ENCODE assay signal across 17 mouse cellular contexts in genomic region chr12:116145686-116146085, GRCm38 (mm10).
A peak's percentile ranks its signal among the peaks of the same experiment; 100 is the strongest.
DNase-seq lines count a peak whose midpoint lies in the region; ATAC-seq and TF ChIP-seq lines count a peak whose summit lies in the region.
"Had no signal": no experiment of that assay in that cellular context is flagged by ENCODE, and none has a peak within 500 bp of the region (broad histone marks: within the 10 kb centered on the region; RNA-seq: fewer than 3 reads in every experiment).

No protein-coding gene starts in this region.

- no peaks in the 10 kb centered on the region for H3K27me3 ChIP-seq in neural tube, embryonic 14.5 days (ENCODE audit: control insufficient read depth, insufficient read depth, low read length)
- H3K27me3 ChIP-seq in MEL (ENCODE audit: control insufficient read depth in 1 of 2, insufficient read depth in 2 of 2, low read length in 2 of 2), result 0 out of 4 replicates have a peak, but pooled peaks cover 0 to 2% of the 10 kb centered on the region in 2 experiments
- H3K27me3 ChIP-seq: liver, embryonic 15.5 days; midbrain, embryonic 13.5 days had no signal

- H3K36me3 ChIP-seq in neural tube, embryonic 14.5 days (ENCODE audit: control insufficient read depth, insufficient read depth, low read length), result no peaks in the 10 kb centered on the region
- H3K36me3 ChIP-seq in MEL (ENCODE audit: control insufficient read depth in 1 of 2, insufficient read depth in 2 of 2, low read length in 2 of 2) (0 out of 4 replicates have a peak, but pooled peaks cover 0 to 2% of the 10 kb centered on the region in 2 experiments), macrophage (ENCODE audit: inconsistent target) (no peaks in the 10 kb centered on the region)
- H3K36me3 ChIP-seq: limb, embryonic 10.5 days; liver, embryonic 15.5 days; midbrain, embryonic 13.5 days had no signal

- no peak overlapping the region for H3K4me2 ChIP-seq in neural tube, embryonic 14.5 days (ENCODE audit: low read depth, low read length)
- H3K4me2 ChIP-seq: hindbrain, embryonic 14.5 days; liver, embryonic 15.5 days; midbrain, embryonic 13.5 days had no signal

- H3K79me2 ChIP-seq in MEL (ENCODE audit: control insufficient read depth, insufficient read depth, low read length, poor library complexity), result no peaks in the 10 kb centered on the region
- H3K79me2 ChIP-seq in macrophage (ENCODE audit: inconsistent target), result no peaks in the 10 kb centered on the region

- ATAC-seq in neural tube, embryonic 14.5 days (ENCODE audit: low read depth), result peak; percentile 23; the same call in 1 of the 2 replicates
- peak; percentile 42 for ATAC-seq in CD4-positive, CD25-positive, alpha-beta regulatory T cell, adult 4 months
- ATAC-seq: intestine, embryonic 16.5 days; Patski had no signal

- no peak overlapping the region for H3K27ac ChIP-seq in neural tube, embryonic 14.5 days (ENCODE audit: low read depth, low read length)
- H3K27ac ChIP-seq in MEL (ENCODE audit: control insufficient read depth, low read depth, low read length), result no peak overlapping the region
- peak overlapping the region; percentile 21; the same call in 1 of the 2 replicates for H3K27ac ChIP-seq in macrophage
- no peak overlapping the region for H3K27ac ChIP-seq in layer of hippocampus, adult 2 months
- H3K27ac ChIP-seq: hindbrain, embryonic 14.5 days; kidney, postnatal 0 days; limb, embryonic 10.5 days; liver, embryonic 15.5 days; midbrain, embryonic 13.5 days had no signal

- TF ChIP-seq EP300 in MEL (IDR thresholded peaks at IDR 0.05; ENCODE audit: low read depth in 1 of 2, low read length in 2 of 2), result no peak

- no peak overlapping the region for H3K4me3 ChIP-seq in neural tube, embryonic 14.5 days (ENCODE audit: low read depth, low read length)
- H3K4me3 ChIP-seq in MEL (ENCODE audit: control insufficient read depth in 1 of 2, insufficient read depth in 1 of 2, low read depth in 2 of 2, low read length in 2 of 2) (no peak overlapping the region), macrophage (ENCODE audit: inconsistent target) (no peak overlapping the region)
- no peak overlapping the region for H3K4me3 ChIP-seq in layer of hippocampus, adult 2 months
- H3K4me3 ChIP-seq: limb, embryonic 10.5 days; liver, embryonic 15.5 days; midbrain, embryonic 13.5 days had no signal

- TF ChIP-seq RAD21 in MEL (IDR thresholded peaks at IDR 0.05; ENCODE audit: low read depth, low read length), result no peak

- H3K9me3 ChIP-seq in neural tube, embryonic 14.5 days (ENCODE audit: control insufficient read depth, low read length), result no peaks in the 10 kb centered on the region
- no peaks in the 10 kb centered on the region for H3K9me3 ChIP-seq in MEL (replicated peaks; ENCODE audit: insufficient read depth, low read length)
- H3K9me3 ChIP-seq: limb, embryonic 10.5 days; liver, embryonic 15.5 days; midbrain, embryonic 13.5 days had no signal

- DNase-seq in neural tube, embryonic 10.5 days (ENCODE audit: extremely low spot score, low spot score), result no peak
- DNase-seq in MEL (ENCODE audit: low read depth, low spot score) (no peak), MN1 (ENCODE audit: low spot score) (no peak)
- no peak for DNase-seq in layer of hippocampus, adult 2 months (ENCODE audit: low spot score in 2 of 2)
- DNase-seq: cerebellum, postnatal 14 days; gastrocnemius, postnatal 14 days; lung, postnatal 14 days had no signal

- no peak for TF ChIP-seq POLR2A in MEL (IDR thresholded peaks at IDR 0.05; ENCODE audit: control insufficient read depth in 1 of 2, insufficient read depth in 1 of 2, low read depth in 1 of 2, low read length in 2 of 2, poor library complexity in 1 of 2)

- no peak for TF ChIP-seq CTCF in MEL (IDR thresholded peaks at IDR 0.05 in 2 of 3, conservative IDR thresholded peaks at IDR 0.05 in 1 of 3; ENCODE audit: control insufficient read depth in 1 of 3, insufficient read depth in 1 of 3, low read depth in 2 of 3, low read length in 3 of 3, poor library complexity in 1 of 3, severe bottlenecking in 1 of 3)
- no peak for TF ChIP-seq CTCF in layer of hippocampus, adult 2 months (conservative IDR thresholded peaks at IDR 0.05)

- H3K9ac ChIP-seq in neural tube, embryonic 14.5 days (replicated peaks; ENCODE audit: low read depth, low read length), result no peak overlapping the region
- H3K9ac ChIP-seq in MEL (ENCODE audit: control insufficient read depth, low read depth, low read length, poor library complexity, severe bottlenecking), result no peak overlapping the region
- H3K9ac ChIP-seq: hindbrain, embryonic 14.5 days; liver, embryonic 15.5 days; midbrain, embryonic 13.5 days had no signal

- 88% methylated on average over 1 of the region's 1 CpGs for WGBS in neural tube, embryonic 14.5 days
- 78% methylated on average over 1 of the region's 1 CpGs for WGBS in macrophage (ENCODE audit: missing documents)

- H3K4me1 ChIP-seq in neural tube, embryonic 14.5 days (ENCODE audit: control insufficient read depth, insufficient read depth, low read length), result no peaks in the 10 kb centered on the region
- H3K4me1 ChIP-seq in MEL (ENCODE audit: control insufficient read depth in 1 of 2, insufficient read depth in 2 of 2, low read length in 2 of 2), result peaks cover 0 to 11% of the 10 kb centered on the region in 2 experiments; a peak in 1 of 4 replicates
- H3K4me1 ChIP-seq: limb, embryonic 10.5 days; liver, embryonic 15.5 days had no signal

TF ChIP-seq in MEL, 35 proteins besides CTCF, POLR2A, EP300 and RAD21:
- TF ChIP-seq E2F4 (IDR thresholded peaks at IDR 0.05; ENCODE audit: borderline replicate concordance, low read depth, low read length) (no peak), MAFK (IDR thresholded peaks at IDR 0.05; ENCODE audit: borderline replicate concordance, low read depth, low read length) (peak; percentile 76)
